Mouse (Mus musculus): ENCODE results near the gene Coq10b.
"Not testable (repeated sequence)": the region's sequence is repeated elsewhere in the genome, so short reads cannot be mapped to it uniquely, and the experiment has no call there.

Gene Coq10b

DNA sequence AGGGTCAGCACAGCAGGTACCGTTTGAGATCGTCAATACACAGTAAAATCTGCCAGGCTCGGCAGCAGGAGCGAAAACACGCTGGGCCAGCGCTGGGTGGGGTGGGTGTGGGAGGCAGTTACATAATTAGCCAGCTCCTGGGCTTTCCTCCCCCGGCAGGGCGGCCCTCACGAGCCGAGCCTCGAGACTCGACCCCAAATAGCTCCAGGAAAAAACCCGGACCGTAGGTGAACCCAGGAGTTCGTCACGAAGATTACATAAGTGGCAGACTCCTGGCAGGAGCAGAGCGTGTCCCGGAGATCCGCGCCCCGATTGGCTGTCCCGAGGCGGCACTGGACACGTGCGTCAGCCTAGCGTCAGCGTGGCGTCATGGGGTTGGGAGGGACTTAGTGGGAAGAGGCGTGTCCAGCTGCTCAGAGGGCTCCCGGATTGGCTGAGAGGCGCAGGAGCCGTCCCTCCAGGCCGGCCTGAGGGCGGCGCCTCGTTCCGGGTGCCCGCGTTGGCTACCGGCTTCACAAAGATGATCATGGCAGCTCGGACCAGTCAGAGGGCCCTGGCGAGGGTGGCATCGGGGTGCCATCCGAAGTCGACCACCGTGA is at the start of gene Coq10b:
Gene Coq10b, plus strand, starts transcription at position 416 of the 599 bp plus-strand sequence.
- peak; percentile 99 to 100 for DNase-seq (ENCODE audit: low spot score in 2 of 2)

DNA sequence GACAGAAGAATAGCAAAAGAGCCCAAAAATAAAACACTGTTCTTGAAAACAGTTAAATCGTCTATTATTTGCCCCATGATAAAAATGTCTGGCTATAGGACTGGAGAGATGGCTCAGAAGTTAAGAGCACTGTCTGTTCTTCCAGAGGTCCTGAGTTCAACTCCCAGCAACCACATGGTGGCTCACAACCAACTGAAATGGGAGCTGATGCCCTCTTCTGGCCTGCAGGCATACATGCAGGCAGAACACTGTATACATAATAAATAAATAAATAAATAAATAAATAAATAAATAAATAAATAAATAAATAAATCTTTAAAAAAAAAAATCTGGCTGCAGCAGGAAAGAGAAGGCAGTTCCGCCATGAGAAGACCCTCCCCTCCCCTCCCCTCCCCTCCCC is 44.3 kb upstream of the Coq10b start:
- not testable (repeated sequence) for DNase-seq (ENCODE audit: low spot score in 2 of 2)

DNA sequence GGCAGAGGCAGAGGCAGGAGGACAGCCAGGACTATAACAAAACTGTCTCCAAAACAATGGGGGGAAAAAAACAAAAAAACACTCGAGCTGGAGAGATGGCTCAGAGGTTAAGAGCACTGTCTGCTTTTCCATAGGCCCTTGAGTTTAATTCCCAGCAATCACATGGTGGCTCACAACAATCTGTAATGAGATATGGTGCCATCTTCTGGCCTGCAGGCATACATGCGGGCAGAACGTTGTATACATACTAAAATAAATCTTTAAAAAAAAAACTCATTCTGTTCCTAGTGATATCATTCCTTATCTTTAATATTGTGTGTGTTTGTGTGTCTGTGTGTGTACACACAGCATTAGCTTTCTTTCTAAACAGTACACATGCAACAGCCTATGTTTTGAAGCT is 40.1 kb upstream of the Coq10b start:
- no peak for DNase-seq (ENCODE audit: low spot score in 2 of 2)

DNA sequence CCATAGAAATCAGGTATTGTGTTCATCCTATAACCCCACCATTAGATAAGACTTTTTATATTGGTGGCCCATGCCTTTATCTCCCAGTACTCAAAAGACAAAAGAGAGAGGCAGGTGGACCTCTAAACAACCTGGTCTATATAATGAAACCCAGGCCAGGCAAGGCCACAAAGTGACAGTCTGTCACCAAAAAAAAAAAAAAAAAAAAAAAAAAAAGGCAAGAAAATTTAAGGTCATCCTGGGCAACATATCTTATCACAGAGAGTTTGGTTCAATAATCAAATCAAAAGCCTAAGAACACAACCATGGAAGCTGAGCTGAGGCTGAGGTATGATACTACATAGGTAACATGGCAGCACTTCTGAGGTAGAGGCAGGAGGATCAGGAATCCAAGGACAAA is 30.7 kb upstream of the Coq10b start:
- DNase-seq (ENCODE audit: low spot score in 2 of 2) = no peak

DNA sequence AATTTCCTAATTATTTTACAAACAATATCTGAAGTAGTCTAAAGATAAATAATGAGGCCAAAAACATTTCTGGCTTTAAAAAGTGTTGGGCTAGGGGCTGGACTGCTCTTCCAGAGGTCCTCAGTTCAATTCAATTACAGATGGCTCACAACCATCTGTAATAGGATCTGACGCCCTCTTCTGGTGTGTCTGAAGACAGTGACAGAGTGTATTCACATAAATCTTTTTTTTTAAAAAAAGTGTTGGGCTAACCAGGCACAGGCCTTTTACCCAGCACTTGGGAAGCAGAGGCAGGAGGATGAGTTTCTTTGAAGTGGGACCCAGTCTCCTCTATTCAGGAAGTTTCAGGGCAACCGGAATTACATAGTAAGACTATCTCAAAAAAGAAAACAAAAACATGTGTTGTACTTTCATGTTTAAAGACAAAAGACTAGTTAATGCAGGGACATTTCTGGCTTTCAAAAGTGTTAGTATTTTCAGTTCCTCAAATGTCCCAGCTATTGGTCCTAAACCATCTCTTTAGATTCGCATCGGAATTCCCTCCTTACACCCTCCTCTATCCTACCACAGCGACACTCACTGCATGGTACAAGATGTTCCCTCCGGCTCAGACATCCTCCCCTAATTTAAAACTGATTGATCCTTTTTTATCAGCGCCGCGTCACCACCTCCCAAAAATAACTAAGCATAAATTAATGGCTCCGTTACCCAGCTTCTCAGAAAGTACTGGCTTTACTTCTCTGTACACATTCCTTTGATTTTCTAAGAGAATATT is 26.7 kb upstream of the Coq10b start:
- no peak for DNase-seq (ENCODE audit: low spot score in 2 of 2)

DNA sequence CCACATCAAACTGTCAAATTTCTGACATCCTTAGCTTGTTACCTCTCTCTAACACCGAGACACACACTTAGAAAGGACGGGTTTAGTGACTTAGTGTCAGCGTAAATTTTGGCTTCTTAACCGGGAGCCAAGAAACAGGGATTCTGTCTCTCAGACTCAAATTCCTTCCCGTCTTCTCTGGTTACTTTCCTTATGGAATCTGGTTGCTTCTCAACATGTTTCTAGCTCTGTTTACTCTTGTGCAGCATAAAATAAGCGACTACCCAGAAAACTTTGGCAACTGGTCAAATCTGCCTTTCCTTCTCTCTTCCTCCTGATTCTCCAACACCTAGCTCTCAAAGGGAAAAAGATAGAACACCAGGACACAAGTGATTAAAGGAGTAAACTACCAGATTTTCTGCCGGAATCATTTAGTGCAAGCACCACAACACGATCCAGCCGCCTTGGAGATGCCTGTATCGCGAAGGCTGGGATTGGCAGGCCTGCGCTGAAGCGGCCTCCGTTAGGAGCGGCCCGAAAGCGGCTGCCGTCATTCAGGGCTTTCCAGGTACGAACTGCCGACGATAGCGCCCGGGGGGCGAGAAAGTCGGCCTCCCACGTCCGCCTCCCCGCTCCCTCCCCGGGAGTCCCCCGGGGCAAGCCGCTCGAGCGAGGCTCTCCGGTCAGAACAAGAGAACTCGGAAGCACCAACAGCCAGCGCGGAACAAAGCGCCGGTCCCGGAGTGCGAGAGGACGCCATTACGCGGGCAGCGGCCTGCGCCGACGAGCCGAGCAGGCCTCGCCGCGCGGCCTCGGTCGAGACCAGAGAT is 25.9 kb upstream of the Coq10b start:
- DNase-seq (ENCODE audit: low spot score in 2 of 2) = no peak

DNA sequence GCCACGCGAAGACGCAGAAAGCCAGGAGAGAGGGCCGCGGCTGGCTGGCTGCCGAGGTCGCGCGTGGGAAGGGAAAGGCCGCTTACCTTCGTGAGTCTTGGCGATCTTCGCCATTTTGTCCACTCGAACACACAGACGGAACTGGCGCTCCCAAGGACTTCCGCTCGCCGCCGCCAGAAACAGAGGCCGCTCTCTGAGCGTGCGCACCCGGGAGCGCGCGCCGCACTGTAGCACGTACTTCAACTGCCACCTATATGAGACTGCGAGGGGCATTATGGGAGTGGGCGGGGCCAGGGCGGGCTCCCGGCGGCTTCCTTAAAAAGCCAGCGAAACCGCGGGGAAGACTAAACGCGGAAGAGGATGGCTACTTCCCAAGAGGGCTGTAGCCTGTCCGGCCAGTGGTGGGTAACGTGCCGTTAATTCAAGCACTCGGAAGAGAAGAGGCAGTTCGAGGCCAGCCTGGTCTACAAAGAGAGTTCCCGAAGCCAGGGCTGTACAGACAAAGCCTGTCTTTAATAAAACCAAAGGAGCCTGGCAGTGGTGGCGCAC is 25.2 kb upstream of the Coq10b start, which contains the start of gene Sf3b1:
Gene Sf3b1, minus strand, starts transcription at position 229 of the 549 bp plus-strand sequence.
- peak; percentile 89 to 94 for DNase-seq (ENCODE audit: low spot score in 2 of 2)

DNA sequence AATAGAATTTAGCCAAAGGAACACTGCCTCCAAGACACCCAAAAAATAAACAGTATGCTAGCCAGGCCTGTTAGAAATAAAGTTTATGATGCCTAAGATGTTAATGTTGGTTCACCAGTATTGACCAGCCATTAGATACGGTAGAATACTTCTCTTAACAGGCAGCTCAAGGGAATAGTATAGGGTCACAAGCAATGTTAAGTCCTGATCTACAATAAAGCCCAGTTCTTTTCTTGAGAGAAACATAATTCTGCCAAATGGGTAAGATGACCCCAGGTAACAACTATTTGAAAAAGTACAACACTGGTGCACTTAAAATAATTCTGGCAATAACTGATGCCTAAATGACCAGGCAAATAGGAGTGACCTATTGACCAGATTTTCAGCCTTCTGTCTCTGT is 24.6 kb upstream of the Coq10b start:
- DNase-seq (ENCODE audit: low spot score in 2 of 2) = no peak

DNA sequence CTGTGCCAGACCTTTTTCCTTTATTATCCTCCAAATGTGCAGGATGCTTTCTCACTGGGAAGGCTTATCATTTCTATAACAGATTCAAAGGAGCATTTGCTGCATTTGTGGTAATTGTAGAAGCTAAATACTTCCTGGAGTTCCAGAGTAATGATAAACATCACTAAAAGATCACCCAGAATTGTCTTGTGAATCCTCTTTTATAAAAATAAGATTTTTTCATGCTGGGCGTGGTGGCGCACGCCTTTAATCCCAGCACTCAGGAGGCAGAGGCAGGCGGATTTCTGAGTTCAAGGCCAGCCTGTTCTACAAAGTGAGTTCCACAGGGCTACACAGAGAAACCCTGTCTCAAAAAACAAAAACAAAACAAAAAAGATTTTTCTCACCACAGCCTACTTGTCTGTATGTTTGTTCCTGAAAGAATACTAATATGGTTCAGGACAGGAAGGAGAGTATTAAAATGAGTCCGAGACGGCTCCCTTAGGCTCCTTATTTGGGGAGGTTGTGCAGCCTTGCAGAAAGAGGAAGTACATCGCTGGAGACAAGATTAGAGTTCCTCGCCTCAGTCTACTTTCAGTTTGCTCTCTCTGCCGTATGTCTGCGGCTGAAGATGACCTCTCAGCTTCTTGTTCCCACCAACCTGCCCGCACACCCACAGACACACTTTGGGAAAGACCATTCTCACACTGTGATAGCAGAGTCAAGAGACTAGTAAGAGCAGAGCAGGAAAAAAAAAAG is 23.9 kb upstream of the Coq10b start:
- peak; percentile 55 to 64 for DNase-seq (ENCODE audit: low spot score in 2 of 2)

DNA sequence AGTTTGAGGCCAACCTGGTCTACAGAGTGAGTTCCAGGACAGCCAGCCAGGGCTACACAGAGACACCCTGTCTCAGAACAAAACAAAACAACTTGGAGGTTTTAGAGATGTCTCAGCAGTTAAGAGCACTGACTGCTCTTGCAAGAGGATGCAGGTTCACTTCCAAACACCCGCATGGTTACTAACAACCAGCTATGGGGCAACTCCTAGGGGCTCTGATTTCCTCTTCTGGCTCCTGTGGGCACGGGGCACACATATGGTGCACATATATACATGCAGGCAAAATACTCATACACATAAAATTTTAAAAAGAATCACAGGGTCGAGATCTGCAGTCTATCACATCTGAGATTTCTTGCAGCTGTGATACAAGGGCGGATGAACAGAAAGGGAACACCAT is 23.1 kb upstream of the Coq10b start:
- DNase-seq (ENCODE audit: low spot score in 2 of 2) = no peak

DNA sequence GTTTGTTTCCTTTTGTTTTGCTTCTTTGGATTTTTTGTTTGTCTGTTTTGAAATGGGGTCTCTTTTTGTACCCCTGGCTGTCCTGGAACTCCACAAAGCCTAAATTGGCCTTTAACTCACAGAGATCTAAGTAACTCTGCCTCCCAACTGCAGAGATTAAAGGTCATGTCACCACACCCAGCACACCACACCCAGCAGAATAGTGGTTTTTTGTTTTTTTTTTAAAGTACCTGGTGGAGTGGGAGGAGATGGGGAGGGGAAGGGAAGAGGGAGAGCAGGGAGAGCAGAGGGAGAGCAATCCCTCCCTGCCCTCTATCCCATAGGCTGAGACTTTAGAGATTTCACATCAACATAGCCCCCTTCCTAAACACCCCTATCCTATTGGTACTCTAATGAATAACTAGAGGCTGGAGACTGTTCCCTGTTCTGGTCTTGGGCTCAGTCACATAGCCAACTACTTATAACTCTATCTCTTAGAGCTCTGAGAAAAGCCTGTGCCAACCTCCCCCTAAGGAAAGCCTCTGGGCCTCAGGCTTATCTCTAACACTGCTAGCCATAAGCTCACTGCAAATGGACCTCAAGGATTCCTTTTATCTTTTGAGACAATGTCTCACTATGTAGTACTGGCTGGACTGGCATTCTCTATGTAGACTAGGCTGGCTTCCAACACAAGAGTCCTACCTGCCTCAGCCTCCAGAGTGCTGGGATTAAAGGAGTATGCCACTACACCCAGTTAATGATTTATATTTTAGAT is 21.4 kb upstream of the Coq10b start:
- DNase-seq (ENCODE audit: low spot score in 2 of 2) = no peak

DNA sequence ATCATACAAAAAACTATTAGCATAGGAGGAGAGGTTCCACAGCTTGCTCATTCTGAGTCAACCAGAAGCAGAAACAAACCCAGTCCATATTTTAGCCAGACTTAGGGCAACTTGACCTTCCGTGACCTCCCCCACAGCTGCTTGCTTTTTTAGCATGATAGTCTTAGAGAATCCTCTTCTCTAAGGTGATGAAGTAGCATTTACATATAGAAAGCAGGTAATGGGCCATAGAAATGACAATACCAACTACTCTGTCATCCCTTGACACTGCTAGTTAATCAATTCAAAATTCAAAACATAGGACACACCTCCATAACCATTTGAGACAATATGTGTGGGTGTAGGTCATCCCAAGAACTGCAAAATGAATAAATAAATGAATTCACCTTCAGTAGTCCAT is 12.6 kb upstream of the Coq10b start:
- DNase-seq (ENCODE audit: low spot score in 2 of 2) = no peak

DNA sequence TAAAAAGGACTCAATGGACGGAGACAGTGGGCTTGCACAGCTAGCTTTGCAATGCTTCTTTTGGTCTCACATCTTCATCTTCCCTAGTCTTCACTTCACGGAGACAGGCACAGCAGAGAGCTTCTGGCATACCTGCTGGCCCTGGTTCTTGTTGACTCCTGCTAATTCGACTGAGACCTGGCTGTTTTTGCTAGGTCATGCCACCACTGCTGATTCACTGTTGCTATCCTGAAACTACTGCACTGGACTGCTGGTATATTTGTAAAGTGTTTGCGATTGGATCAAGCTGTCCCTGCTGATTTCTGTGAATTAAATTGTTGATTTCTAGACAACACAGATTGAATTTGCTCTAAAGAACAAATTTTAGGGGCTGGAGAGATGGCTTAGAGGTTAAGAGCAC is 10.9 kb upstream of the Coq10b start:
- no peak for DNase-seq (ENCODE audit: low spot score in 2 of 2)

DNA sequence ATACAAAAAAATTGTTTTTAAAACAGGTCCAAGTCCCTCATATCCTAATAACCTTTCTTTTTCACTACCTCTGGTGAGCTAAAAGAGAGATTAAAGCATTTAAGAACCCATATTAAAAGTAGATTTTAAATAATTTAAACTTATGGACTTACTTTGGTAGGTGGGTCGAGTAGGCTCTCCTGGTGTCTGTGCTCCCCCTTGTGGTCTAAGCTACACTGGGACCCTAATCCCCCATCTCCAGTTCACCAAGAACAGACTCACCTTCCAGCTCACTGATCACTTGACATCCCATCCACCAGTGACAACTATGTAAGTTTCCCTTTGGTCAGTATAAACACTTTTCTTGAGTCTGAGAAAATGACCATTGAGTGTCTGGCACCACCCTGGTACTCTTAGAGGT is 10.3 kb upstream of the Coq10b start:
- DNase-seq (ENCODE audit: low spot score in 2 of 2) = peak in 1 of 2 experiments; percentile 29

DNA sequence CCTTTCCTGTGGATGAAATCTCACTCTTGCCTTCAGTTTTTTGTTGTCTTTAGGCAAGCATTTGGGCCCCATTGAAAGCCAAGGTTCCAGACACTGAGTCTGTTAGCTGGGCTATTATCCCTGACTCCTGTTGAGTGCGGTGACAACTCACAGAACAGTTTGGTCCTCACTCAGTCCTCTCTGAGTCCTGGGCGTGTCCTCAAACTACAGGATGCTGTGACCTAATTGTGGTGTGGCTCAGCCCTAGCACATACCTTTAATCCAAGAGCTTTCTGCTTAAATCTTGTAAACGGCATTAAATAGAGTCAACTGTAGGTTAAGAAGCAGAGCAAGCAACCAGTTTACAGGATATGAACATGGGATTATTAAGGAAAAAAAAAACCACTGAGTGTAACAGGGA is 9.4 kb upstream of the Coq10b start:
- no peak for DNase-seq (ENCODE audit: low spot score in 2 of 2)

DNA sequence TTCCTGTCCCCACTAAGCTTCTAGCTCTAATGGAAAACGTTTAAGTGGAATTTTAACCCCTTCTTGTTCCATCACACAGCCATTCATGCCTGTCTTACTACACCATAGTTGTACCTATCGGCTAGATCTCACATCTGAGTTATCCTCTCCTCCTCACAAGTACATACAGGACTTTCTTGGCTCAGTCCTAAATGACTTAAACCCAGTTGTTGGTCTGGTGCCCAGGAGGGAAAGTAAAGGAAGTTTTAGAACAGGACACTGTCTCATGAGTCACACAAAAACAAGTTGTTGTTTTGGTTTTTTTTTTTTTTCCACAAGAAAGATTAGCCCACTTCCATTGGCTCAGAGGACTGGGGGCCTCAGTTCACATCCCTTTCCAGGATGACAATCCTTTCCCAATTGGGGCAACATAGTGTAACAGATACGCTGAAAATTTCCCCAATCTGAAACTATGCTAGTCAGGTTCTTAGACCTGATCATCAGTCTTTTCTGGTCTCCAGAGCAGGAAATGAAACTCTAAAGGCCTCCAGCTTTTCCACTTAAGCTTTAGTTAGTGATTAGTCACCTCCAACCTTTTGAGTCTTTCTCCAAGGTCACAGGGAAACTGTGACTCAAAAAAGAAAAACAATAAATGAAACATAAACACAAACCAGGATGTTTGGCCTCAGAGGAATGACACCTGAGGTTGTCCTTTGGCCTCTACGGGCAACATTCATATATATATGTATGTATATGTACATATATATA is 3.6 kb upstream of the Coq10b start:
- DNase-seq (ENCODE audit: low spot score in 2 of 2) = no peak

DNA sequence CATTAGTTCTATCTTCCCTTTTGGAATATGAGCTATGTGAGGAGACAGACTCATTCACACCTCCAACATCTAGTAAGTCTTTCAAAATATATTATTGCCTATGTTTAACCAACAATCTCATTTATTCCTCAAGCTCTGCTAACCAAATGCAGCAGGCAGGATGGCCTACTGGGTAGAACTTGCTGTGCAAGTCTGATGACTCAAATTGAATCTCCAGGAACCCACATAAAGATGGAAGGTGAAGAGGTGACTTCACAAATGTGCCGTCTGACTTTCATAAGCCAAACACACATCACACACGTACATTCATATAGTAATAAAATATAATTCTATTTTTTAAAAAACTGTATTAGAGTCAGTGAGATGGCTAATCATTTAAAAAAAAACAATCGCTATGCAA is 899 bp upstream of the Coq10b start:
- no peak for DNase-seq (ENCODE audit: low spot score in 2 of 2)

DNA sequence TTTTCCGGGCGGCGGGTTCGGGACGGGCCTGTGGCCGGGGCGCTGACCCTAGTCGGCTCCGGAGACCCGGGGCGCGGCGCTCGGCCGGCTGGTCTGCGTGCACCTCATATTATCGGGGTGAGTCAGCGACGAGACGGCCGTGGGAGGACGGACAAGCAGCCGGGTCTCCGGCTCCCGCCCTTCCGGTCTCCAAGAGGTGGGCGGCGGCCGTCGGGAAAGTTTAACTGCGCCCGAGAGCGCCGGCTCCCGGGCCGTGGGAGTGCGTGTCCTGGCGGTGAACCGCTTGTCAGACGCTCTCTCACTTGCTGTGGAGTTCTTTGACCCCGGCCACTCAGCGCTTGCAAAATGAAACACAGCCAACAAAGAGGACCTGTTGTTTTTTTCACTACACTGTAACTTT is 435 bp downstream of the Coq10b start:
- DNase-seq (ENCODE audit: low spot score in 2 of 2) = peak; percentile 77 to 81

DNA sequence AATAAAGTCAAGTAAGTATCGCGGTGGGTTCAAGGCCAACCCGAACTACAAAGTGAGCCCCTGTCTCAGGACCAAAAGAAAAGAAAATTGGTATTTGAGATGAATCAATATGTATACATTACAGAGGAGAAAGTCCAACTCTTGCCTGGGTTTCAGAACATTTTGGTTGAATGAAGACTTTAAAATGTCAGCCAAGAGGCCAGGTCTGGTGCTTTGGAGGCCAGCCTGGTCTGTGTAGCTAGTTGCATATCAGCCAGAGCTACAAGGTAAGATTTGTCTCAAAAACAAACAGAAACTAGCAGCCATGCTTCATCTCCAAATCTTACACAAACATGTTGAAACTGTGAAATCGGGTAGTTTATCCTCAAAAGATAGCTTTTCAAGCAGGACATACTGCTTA is 1.0 kb downstream of the Coq10b start:
- DNase-seq (ENCODE audit: low spot score in 2 of 2) = no peak

All from natural killer cell, adult 2 months (primary cell).